Mouse (Mus musculus): Measurements from ENCODE around the gene Try10.

DNA sequence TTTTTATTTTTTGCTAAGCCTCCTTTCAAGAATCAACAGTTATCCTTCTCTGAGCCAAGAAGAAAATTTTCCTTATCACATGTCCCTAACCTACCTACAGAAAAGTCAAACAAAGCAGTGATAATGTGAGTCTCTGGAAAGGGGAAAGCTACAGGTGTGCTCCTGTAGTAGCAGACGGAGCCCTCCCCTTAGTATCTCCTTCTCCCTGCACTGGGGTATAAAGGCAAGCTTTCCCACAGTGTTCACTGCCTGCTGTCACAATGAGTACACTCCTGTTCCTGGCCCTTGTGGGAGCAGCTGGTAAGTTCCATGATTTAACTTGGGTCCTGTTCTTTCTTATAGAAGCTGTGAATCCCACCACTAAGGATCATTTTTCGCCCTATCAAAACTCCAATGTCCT is at the start of gene Try10:
- TF ChIP-seq POLR2A (IDR thresholded peaks at IDR 0.05; ENCODE audit: borderline replicate concordance, control insufficient read depth, low read depth, low read length) (no peak), CTCF (IDR thresholded peaks at IDR 0.05; ENCODE audit: control insufficient read depth, insufficient read depth, low read length) (no peak)
